Mouse (Mus musculus): ENCODE results near the gene Fmod.

- TF ChIP-seq POLR2A (IDR thresholded peaks at IDR 0.05; ENCODE audit: control insufficient read depth, extremely low read depth, insufficient read depth, low read length, poor library complexity): no peak
- no peak for TF ChIP-seq CTCF (IDR thresholded peaks at IDR 0.05; ENCODE audit: borderline replicate concordance, control insufficient read depth, extremely low read depth, insufficient read depth, low read length, poor library complexity)
These were observed 5.3 kb downstream of the Fmod start for GRCm38 (mm10) chr1:134042341-134042740.

Measured in thymus, adult 2 months (tissue).